Mouse (Mus musculus) spleen, adult 2 months (tissue): ENCODE results near the gene Xylt1.

Experiments used
- CTCF ChIP-seq: fragments of 200-500 bp; IDR thresholded peaks from 2 replicates; pipeline ENCODE4 v1.5.1; 2011; ENCODE audit warnings: mild to moderate bottlenecking, inconsistent platforms; ENCODE audit not compliant: insufficient read depth, insufficient read length, insufficient replicate concordance; ENCODE audit errors: extremely low read depth
- POLR2A ChIP-seq: fragments of 200-500 bp; IDR thresholded peaks from 2 replicates; pipeline ENCODE4 v1.6.1; 2011; ENCODE audit warnings: low read depth, low read length, inconsistent platforms

- no peak for TF ChIP-seq POLR2A
- TF ChIP-seq CTCF, result no peak
Observed at GRCm38 (mm10) chr7:117589359-117589758, 208.6 kb downstream of the Xylt1 start.
